Mouse (Mus musculus) heart, postnatal 0 days (tissue): ENCODE data around the gene Tbc1d1.

Source experiments
- CTCF ChIP-seq: IDR thresholded peaks from 2 replicates; pipeline ENCODE4 v1.5.1; 2016; ENCODE audit warnings: antibody characterized with exemption, control low read depth, low read depth
- EP300 ChIP-seq: IDR thresholded peaks from 2 replicates; pipeline ENCODE4 v1.6.1; 2016; ENCODE audit warnings: antibody characterized with exemption, low read depth

GRCm38 (mm10) chr5:64210817-64211216, 54.7 kb downstream of the Tbc1d1 start:
- TF ChIP-seq EP300 (no peak), CTCF (no peak)
